Mouse (Mus musculus) liver, postnatal 0 days (tissue): ENCODE results near the gene Osbpl9.

ENCODE experiments used
- CTCF ChIP-seq: sonication (generic); IDR thresholded peaks from 2 replicates; pipeline ENCODE4 v1.5.1; 2016; ENCODE audit warnings: antibody characterized with exemption, low read depth
- EP300 ChIP-seq: IDR thresholded peaks from 2 replicates; pipeline ENCODE4 v1.6.1; 2016; ENCODE audit warnings: antibody characterized with exemption, low read depth, mild to moderate bottlenecking

- TF ChIP-seq CTCF (no peak), EP300 (no peak)
These were observed 46.0 kb downstream of the Osbpl9 start for GRCm38 (mm10) chr4:109156073-109156472.
